Mouse (Mus musculus) cerebellum, postnatal 4 days (tissue): ENCODE data around the gene Olfml1.
A peak's percentile ranks its signal among the peaks of the same experiment; 100 is the strongest.

Source experiments
- DNase-seq, 2 experiments: peaks; one replicate each; pipeline ENCODE4 v3.0.0; 2022; ENCODE audit warnings: low spot score in 2 of 2, mixed read lengths in 1 of 2

Olfml1 gene

DNA sequence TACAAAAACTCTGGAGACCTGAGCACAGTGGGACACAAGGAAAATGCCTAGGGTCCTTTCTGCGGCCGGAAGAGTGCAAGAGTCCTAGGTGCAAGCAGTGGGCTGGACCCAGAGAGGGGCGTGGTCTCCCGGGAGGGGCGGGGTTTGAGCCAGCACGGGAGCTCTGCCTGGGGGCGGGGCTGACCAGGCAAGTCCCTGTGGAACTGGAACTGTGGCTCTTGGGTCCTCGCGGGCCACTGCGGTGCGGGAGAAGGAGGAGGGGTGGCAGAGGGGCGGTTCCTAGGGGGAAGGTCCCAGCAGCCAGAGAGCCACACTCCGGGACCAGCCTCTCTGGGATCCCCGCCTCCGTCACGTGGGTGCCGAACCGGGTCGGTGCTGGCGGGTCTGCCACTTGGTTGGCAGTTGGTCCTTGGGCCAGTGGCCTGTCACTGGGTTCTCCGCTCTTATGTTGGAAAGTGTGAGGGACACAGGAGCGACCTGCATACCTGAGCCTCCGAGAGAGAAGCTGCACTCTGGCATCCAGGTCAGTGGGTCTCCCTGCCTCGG lies 27.7 kb downstream of the Olfml1 start, which contains the start of gene Ppfibp2:
TSS of gene Ppfibp2 (plus strand) at position 351 of the 546 bp plus-strand sequence.
- DNase-seq, result peak; percentile 61 to 71

DNA sequence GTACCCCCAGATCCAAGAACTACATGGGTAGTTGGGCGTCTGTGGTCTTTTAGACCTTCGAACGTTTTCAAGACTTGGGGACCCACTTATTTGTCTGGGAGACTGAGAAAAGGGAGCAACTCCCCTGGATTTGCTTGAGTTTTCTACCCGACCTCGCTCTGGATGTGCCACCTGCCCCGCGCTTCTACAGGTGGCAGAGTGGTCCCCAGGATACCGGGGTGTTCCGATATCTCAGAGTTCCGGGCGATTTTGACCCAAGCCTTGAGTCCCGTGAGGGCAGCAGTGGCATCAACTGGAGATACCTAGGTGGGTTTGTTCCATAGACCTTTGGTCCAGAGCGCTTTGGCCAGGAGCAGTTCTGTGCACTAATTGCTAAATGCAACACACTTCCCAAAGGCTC lies 28.2 kb downstream of the Olfml1 start:
- no peak for DNase-seq

DNA sequence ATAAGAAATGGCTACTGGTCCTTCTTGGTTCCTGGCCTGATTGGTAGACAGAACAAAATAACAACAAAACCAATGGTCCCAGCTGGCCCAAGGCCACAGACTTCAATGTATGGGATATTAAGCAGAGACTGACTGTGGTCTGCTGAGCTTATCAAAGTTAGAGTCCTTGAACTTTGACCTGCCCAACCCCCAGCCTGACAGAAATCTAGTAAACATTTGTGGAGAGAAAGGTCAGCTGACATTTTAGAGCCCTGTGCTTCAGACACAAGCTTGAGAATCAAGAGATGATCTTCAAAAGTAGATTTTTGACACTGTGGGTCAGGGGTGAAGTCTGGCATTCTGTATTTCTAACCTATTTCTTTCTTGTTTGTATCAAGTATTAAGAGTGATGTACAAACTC lies 29.5 kb downstream of the Olfml1 start:
- no peak for DNase-seq

DNA sequence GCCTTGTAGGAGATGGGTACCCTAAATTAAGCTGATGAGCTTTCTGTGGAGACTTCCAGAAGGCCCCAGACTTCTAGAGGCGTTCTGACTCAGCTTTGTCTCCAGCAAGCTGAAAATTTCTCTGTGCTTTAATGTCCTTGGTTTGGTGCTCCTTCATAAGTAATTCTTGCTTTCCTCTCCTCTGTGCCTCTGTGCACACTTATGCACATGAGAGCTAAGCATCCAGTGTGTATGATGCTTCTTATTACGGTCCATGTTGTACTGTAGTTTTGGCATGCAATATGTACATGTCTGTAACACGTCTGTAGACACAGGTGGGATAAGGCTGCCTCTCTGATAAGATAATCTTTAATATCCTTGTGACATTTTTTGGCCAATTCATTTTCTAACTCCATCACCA lies 30.7 kb downstream of the Olfml1 start:
- no peak for DNase-seq

DNA sequence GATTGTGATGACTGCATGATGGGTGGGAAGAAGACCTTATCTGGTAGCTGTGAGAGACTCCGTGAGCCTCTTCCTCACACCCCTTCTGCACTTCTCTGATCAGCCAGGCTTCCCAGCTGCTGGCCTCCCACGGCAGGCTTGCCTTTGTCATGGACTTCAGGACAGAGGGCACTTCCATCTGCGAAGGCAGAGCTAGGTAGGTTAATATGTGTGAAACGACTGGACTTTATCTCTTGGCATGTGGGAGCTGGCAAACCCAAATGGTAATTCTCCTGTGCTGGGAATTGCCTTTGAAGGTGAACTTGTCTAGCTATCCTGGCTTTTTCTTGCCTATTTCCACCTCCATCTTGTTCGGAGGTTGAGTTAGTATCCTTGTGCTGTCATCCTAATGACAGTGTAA lies 33.4 kb downstream of the Olfml1 start:
- no peak for DNase-seq

DNA sequence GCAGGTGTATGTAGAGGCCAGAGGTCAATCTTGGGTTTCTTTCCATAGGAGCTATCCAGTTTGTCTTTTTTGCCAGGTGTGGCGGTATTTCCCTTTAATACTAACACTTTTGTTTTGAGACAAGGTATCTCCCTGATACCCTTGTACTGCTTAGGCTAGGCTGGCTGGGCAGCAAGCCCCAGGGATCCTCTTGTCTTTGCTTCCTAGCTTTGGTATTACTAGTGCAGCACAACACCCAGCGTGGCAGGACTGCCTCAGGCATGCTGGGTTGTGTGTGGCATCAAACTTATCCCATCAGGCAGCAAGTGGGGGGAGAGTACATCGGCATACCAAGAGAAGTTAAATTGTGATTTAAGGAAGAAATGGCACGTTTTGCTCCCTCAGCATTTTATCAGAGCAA lies 35.3 kb downstream of the Olfml1 start:
- no peak for DNase-seq

DNA sequence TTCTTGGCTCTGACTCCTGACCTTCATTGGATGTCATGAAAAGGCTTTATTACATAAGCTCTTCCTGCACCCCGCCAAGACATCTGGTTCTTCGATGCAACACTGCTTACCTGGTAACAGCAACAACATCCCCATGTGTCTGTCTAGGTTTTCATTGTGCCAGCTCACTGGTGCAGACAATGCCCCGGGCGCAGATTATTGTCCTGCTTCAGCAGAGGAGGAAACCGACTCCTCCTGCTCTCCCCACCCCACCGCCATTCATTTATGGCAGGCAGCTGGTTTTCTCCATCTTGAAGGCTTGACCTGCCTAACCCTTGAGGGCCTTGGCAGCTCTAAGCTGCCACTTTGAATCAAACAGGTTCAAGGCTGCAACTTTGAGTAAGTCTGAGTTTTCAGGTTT lies 35.7 kb downstream of the Olfml1 start:
- no peak for DNase-seq

DNA sequence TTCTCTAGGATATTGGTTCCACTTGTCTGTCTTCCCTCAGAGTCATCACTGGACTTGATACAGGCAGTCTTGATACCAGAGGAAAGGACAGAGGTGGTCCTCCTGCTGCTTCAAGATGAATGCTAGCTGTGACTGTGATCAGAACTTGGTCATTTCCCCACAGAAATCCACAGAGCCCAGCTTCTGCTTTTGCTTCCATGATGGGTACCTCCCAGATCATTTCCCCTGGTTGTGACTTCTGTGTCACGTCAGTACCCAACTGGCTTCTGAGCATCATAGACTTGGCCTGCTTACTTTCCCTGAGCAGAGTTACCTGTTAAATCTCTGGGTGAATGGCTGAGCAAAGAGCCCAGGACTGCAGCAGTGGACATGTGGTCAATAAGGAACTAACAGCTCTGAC lies 40.5 kb downstream of the Olfml1 start:
- DNase-seq, result no peak

DNA sequence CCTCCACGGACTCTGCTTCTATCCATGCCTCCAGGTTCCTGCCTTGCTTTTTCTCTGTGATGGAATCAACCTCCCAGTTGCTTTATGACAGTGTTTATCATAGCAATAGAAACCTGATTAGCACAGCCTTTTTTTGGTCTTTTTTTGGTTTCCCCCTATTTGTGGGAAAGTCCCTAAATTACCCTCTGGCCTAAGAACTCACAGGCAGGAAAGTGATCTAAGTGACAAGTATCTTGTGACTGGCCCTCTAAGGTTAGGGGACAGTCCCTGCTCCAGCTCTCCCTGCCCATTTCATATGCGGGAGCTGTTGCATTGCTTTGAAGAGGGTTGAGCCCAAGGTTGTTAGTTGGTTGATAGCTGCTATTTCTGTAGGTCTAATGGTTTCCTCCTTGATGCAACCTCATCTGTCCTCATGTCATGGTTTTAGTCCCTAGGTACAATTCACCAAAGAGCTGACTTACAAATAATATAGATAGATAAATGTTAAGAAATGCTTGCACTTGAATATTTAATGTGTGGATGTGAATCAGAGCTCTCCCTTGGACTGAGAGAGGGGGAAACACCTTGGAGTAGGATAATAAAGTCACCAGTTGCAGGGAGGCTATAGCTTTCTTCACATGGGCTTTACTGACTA lies 42.5 kb downstream of the Olfml1 start:
- no peak for DNase-seq

DNA sequence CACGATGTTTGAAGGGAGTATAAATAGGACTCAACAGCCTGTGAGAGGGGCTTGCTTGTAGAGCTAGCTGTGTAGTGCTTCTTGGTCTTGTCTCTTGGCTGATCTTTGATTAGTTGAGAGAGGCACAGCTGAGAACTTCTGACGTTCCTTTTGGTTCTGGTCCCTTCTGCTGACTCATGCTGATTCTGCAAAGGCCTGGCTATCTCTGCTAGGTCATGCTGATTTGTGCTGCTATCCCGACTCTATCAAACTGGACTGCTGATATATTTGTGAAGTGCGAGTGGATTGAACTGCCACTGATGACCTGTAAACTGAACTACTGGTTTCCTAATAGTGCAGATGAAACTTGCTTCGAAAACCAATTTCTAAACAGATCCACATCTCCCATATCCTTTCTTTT lies 43.6 kb downstream of the Olfml1 start:
- DNase-seq, result no peak

DNA sequence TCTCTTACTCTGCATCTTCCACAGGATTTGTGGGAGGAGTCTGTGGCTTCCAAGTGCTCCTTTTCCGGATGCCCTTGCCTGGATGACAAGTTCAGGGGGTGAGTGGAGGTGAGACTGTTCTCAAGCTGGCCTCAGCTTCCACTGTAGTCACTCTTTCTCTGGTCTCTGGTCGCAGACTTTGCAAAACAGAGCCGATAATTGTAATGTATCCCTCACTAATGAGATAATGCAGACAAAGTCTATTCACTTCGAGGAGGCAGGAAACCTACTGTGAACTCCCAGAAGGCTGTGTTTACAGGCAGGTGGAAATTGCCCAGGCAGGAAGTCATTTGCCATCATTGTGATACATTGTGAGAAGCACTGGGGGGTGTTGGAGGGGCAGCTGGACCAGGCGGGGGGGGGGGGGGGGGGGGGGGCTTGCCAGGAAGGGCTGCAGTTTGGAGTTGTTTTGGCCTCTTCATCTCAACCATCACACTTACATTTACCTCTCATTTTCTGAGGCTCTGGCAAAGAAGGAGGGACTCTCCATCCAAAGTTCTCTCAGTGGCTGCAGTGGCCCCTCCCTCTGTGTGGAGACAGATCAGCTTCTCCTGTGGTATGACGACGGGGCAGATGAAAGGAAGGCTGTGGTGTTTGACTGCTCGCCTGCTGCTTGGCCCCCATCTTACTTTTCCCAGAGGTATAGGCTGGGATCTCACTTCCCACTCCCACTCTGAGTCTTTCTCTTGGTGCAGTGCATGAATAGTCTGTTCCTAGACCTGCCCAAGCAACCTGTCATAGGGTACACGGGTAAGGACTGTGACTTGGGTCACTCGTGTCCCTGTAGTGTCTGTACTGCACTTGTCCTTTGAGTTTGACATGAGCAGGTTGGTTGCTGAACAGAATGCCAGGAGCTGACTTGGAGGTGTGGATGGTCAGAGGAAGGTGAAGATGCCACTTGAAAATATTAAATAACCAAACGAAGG lies 51.1 kb downstream of the Olfml1 start:
- DNase-seq, result no peak

DNA sequence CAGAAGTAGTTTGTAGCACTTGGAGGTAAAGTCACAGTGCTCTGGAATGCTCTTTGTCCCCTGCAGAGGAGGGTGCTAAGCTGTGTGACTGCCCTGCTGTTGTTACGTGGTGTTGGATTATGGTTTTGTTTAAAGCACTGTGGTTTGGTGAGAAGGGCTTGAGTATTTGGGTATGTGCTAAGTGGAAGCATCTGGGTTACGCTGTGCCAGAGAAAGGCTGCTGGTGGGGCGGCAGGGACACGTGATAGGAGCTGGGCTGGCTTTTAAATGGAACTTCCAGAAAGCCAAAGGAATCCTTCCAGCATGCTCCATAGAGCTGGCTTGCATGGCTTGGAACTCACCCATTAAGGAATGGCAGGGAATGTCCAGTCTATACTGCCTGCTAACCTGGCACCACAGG lies 52.0 kb downstream of the Olfml1 start:
- DNase-seq, result no peak

DNA sequence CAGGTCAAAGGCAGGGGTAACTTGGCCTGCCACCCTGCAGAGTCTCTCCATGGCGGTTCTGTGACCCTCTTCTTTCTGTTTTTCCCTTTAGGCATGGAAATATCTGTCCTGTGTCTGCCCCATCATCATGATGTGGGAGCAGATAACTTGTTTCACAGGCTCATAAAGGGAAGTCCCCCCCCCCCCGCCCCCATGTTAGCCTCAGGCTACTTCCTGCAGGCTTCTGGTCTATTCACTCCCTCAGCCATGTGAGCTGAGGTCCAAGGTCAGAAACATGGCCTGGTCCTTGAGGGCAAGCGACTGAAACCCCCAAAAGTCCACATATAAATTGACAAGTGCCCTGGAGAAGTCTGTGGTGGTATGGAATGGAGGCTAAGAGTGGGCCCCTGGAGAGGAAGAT lies 52.9 kb downstream of the Olfml1 start:
- no peak for DNase-seq

DNA sequence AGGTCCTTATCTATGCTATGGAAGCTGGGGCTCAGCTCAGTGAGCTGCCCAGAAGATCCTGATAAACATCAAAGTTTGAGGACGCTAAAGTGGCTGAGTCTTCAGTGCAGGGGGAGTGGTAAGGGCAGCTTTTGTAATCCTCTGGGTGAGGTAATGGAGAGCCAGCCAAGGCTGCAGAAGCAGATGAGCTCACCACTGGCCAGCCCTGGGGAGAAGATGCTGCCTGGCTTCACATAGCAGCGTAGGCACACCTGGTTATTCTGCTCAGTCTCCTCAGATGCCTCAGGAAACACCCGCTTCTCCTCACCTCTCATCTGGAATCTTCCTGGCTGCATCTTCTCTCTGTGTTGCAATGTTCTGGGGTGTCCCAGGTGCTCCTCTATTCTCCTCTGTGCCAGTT lies 57.2 kb downstream of the Olfml1 start:
- DNase-seq, result no peak

DNA sequence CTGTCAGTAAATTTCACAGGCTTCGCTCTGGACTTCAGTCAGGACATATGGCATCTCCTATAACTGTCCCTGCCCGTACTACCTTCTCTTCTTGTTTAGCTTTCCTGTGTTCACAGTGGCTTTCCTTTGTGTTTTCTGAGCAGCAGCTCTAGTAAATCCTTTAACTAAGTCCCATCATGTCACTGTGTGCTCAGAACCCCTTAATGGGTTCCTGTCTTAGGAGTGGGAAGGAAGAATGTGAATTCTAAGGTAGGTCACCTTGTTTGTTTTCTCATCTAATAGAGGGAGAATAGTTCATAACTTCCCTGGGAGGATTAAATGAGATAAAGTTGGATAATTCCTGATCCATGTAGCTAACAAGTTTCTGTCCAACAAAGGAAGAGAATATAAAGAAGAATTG lies 57.8 kb downstream of the Olfml1 start, which contains the start of gene 5330417H12Rik:
TSS of gene 5330417H12Rik (minus strand) at position 101 of the 400 bp plus-strand sequence.
- no peak for DNase-seq

DNA sequence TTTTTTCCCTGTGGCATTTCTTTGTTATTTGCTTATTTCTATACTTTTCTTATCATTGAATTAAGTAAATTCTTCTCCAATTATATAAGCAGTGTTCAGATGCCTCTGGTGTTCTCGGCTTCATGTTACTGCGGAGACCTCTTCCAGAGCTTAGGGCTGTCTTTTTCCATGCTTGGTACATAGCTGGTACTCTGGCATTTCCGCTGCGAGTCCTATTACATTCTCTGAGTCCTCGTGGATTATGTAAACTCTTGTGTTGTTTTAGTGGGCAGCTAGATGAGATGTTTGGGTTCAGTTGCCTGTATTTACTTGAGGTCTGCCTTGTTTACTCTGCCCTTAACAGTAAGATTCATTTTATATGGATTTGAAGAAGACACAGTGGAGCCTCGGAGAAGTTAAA lies 58.5 kb downstream of the Olfml1 start:
- DNase-seq, result no peak

DNA sequence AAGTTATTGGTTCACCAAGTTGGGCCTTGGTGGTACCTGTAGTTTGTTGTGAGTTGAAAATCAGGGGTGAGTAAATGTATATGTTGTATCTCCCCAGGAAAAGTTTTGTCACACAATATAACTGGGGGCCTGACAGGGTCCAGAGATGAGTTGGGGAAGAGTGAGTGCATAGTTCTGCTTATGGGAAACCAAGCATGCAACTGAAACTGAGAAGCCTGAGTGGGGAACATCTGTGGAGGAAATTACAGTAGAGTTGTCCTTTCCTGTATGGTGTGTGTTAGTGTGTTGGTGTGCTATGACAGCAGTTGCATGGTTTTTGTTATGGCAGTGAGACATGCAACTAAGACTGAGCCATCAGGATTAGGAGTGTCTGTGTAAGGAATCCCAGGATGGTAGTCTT lies 61.1 kb downstream of the Olfml1 start:
- no peak for DNase-seq

DNA sequence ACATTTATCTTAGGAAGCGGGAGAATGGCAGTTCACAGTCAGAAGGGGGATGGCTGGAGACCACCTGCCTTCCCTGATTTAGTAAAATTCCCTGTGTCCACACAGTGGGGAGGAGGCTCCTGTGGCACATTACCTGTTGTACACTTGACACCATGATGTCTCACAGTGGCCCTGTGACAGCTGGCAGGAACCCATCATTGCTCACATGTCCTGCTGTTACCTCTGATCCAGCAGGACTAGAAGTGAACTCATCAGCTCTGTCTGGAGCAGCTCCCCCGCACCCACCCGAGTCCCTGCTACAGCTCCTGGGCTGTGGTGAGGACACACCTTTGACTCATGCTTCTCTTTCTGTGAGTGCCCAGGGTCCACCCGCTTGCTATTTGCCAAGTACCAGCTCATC lies 66.0 kb downstream of the Olfml1 start:
- DNase-seq, result no peak

DNA sequence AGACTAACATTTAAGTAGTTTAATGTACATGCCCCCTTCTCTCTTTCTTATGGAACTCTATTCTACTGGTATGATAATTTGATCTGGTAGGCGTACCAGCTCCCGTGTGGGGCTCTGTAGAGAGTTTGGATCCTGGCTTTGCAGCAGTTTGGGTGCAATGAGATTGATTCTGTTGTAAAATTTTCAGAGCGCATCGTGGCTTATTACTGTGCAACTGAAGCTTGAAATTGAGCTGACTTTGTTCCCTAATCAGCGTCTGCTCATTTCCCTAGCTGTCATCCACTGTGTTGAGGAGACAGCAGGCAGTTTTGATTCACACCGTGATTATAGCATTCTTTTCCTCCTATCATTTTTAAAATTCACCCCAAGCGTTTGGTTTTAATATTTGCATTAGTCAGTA lies 70.2 kb downstream of the Olfml1 start:
- DNase-seq, result no peak

DNA sequence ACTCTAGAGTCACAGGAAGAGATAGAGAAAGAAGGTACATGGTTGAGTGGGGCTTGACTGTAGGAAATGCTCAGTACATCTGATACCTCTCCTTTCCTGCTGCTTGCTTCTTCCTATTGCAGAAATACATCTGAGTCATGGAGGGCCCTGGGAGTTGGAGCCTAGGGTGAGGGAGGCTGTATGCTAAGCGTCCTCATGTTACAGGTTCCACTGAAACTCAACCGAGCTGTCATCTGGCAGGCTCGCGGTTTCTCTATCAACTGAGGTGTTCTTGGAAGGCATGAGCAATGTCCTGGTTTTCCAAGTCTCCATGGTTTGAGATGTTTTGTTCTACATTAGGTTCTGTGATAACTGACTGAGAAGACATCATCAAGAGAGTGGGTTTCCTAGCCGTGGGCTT lies 70.8 kb downstream of the Olfml1 start:
- DNase-seq, result no peak
